Mouse (Mus musculus) liver (tissue): ENCODE measurements around the gene Itgb1bp1.

Experiments
- DNase-seq: peaks from one replicate; pipeline ENCODE4 v3.0.0-alpha.2; 2020; ENCODE audit warnings: mixed read lengths

The Itgb1bp1 gene

GRCm38 (mm10) chr12:21191546-21191945 lies 94.5 kb downstream of the Itgb1bp1 start:
- DNase-seq = peak; percentile 18
